Mouse (Mus musculus) heart, postnatal 0 days (tissue): ENCODE measurements around the gene Copg1.

Experiments used
- CTCF ChIP-seq: IDR thresholded peaks from 2 replicates; pipeline ENCODE4 v1.5.1; 2016; ENCODE audit warnings: antibody characterized with exemption, control low read depth, low read depth
- EP300 ChIP-seq: IDR thresholded peaks from 2 replicates; pipeline ENCODE4 v1.6.1; 2016; ENCODE audit warnings: antibody characterized with exemption, low read depth

GRCm38 (mm10) chr6:87850155-87850899 is 37.3 kb upstream of the Copg1 start:
- TF ChIP-seq CTCF = no peak
- no peak for TF ChIP-seq EP300
